Mouse (Mus musculus): ENCODE results near the gene Dnajb5.

The Dnajb5 gene

DNA sequence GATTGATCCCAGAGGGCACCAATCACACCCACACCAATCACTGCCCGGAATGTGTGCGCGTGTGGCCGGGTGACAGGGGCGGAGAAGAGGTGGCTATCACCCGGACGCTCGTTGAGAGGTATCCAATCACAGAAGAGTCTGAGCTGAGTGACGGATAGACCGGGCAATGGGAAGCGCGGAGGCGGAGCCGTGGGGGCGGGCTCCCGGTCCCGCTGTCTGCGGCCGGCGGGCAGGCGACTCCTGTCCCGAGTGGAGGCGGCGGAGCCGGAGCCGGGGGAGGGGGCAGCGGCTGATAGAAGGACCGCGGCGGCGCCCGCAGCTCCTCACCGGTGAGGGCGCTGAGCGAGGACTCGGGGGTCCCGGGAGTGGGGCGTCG lies at the start of gene Dnajb5:
Dnajb5 (plus strand) TSS at position 139 of the 376 bp plus-strand sequence.
- peak; percentile 95 for DNase-seq (ENCODE audit: low spot score)

GRCm38 (mm10) chr4:42900878-42901277 lies 48.7 kb upstream of the Dnajb5 start:
- DNase-seq (ENCODE audit: low spot score): no peak

DNA sequence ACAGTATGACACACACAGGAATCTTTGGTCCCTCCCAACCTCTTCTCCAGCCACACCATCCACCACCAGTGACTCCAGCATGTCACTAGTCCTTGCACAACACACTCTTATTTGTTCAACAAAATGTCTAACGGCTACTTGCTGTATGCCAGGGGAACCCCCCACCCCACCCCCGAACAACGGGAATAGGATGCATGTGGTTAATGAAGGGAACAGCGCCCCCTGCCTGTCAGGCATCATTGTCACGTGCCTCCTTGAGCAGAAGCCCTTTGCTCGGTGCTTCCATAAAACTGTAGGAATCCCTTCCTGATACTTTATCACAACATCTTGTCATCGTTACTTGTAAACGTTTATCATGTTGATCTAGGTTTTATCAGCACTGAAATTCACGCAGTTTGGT lies 47.4 kb upstream of the Dnajb5 start:
- no peak for DNase-seq (ENCODE audit: low spot score)

DNA sequence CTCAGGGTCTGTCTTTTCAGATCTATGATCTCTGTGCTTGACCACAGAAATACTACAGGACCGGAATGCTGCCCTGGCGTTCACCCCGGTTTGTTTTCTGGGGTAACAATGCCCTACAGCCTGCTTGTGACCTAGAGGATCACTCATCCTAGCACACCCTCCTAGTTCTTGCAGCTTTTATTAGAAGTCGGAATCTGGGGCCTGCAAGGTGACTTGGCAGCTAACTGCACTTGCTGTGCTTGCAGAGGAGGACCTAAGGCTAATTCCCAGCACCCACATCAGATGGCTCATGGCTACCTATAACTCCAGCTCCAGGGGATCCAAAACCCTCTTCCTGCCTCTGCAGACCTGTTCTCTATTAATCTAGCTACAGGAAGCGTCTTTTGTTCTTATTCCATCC lies 46.9 kb upstream of the Dnajb5 start:
- DNase-seq (ENCODE audit: low spot score): no peak

DNA sequence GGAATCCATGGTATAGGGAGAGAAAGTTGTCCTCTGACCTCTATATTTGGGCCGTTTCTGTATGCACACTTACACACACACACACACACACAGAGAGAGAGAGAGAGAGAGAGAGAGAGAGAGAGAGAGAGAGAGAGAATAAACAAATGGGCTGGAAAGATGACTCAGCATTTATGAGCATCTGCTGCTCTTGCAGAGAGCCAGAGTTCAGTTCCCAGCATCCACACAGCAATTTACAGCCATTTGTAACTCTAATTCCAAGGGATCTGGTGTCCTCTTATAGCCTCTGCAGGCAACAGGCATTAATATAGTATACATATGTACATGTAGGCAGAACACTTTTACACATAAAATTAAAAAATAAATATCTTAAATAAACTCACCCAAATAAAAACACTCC lies 45.7 kb upstream of the Dnajb5 start:
- DNase-seq (ENCODE audit: low spot score): no peak

DNA sequence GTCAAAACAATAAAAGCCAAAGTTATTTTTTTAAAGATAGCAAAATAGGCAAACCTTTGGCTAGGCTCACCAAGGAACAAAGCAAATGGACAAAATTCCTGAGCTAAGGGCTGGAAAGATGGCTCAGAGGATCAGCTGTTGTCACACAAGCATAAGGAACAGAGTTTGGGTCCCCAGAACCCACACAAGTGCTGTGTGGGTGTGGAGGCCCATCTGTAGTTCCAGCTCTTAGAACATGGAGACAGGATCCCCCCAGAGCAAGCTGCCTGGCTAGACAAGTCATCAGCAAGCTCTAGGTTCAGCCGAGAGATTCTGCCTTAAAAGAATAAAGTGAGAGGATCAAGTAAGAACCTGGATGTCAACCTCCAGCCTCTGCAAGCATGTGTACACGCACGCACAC lies 45.1 kb upstream of the Dnajb5 start:
- DNase-seq (ENCODE audit: low spot score): no peak

- no peak for DNase-seq (ENCODE audit: low spot score)
Measured at GRCm38 (mm10) chr4:42904966-42905365, 44.6 kb upstream of the Dnajb5 start.

GRCm38 (mm10) chr4:42913391-42913790 lies 36.2 kb upstream of the Dnajb5 start:
- DNase-seq (ENCODE audit: low spot score): no peak

DNA sequence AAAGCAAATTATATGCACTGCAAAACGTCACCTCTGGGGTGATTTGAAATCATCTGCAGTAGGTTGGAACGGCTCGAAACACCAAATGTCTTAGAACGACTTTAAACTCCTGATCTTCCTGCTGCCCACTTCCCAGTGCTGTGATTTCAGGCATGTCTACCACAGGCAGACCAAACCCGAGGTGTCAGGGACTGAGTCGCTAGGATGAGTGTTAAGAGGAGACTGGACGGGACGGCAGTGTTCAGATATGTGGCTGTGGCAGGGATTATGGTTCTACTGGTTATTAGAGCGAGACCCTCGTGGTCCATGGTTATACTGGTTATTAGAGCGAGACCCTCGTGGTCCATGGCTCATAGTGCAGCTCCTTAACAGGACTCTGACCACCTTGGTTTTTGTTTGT lies 34.3 kb upstream of the Dnajb5 start:
- DNase-seq (ENCODE audit: low spot score): no peak

- DNase-seq (ENCODE audit: low spot score): no peak
Measured at GRCm38 (mm10) chr4:42915966-42916365, 33.6 kb upstream of the Dnajb5 start.

- peak; percentile 46 for DNase-seq (ENCODE audit: low spot score)
Measured at GRCm38 (mm10) chr4:42916617-42917401, 32.8 kb upstream of the Dnajb5 start, which contains the start of gene Phf24. Gene Phf24, plus strand, starts transcription at chr4:42916660.

DNA sequence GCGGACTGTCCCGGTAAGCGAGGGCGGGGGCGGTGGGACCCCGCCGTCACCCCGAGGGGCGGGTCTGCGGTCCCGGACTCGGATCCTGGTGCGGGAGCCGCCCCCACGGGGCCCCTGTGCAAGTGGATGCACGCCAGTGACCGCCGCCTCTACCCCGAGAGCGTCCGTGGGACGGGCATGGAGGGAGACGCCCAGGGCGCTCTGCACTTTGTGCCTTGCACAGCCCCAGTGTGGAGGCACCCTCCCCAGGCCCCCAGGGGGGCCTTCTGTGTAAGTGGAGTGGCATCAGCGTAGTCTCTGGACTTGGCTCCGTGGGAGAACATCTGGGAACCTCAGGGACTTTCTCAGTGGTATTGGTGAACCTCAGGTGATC lies 32.2 kb upstream of the Dnajb5 start:
- peak; percentile 16 for DNase-seq (ENCODE audit: low spot score)

GRCm38 (mm10) chr4:42920726-42921125 lies 28.9 kb upstream of the Dnajb5 start:
- DNase-seq (ENCODE audit: low spot score): no peak

DNA sequence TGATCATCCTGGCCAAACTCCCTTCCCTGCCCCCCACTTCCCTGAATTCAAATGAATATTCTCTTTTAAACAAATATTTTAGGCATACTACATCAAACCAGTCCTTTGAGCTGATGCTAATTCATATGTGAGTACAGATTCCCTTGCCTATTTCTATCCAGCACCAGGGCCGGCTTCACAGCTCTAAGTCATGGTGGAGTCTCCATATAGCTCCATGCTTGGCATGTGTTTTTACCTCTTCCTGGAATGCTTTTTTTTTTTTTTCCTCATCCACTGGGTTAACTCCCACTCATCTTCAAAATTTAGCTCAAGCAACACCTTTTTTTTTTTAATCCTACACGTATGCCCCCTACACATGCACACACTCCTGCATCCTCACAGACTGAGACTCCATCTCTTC lies 28.1 kb upstream of the Dnajb5 start:
- DNase-seq (ENCODE audit: low spot score): no peak

DNA sequence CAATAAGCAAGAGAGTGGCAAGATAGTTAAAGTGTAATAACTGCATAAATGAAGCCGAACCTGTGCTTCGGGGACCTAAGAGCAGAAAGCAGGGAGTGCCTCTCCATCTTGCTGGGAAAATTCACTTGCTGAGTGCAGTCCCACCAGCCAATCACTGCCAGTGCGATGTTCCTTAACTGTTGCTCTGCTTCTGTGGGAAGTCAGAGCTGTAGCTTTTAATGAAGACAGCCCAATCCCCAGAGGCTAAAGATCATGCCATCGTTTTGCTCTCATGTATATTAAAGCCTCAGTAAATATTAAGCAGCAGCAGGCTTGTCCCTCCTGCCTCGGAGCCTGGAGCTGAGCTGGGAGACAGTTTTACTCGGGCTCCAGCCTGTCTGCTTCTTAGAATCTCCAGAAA lies 27.6 kb upstream of the Dnajb5 start:
- DNase-seq (ENCODE audit: low spot score): no peak

DNA sequence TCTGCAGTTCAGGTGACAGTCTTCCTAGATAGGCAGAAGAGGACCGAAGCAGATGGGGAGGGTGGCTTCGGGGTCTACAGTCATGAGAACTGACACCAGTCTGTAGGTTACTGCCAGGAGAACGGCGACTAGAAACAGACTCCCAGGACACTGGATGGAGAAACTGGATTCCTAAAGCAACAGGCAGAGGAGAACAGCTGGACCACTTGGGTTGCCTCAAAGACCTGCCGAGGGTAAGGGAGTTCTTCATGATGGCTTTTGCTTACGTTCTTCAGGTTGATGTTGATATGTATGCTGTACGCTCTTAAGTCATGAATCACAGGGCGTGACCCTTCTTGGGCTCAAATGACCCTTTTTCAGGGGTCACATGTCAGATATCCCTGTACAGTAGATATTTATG lies 27.2 kb upstream of the Dnajb5 start:
- DNase-seq (ENCODE audit: low spot score): no peak

DNA sequence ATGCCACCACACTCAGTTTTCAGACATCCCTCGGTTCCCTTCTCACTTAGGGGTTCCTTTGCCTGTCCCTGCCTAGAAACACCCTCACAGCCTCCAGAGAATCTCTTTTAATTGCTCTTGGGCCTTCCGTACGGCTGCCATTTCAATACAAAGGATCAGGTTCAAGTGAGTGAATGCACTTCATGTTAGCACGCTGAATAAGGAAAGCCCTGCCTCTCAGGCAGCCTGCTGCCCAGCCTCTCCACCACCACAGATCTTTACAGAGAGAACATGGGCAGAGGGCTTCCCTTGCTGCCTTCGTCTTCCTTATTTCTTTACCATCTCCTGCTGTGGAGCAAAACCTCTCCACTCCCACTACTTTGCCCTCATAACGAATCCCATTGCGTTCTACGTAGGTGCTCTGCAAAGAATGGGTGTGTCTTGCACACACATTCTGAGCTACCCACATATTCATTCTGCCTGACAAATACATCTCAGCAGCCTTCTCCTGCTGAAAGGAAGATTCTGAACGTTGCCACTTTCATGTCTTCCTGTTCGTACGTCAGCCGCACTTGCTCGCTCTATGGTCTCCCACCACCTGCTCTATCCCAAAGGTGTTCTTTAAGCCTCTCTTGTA lies 25.4 kb upstream of the Dnajb5 start:
- no peak for DNase-seq (ENCODE audit: low spot score)

- DNase-seq (ENCODE audit: low spot score): no peak
Measured at GRCm38 (mm10) chr4:42928209-42928608, 21.4 kb upstream of the Dnajb5 start.

- DNase-seq (ENCODE audit: low spot score): no peak
Measured at GRCm38 (mm10) chr4:42928952-42929351, 20.7 kb upstream of the Dnajb5 start.

DNA sequence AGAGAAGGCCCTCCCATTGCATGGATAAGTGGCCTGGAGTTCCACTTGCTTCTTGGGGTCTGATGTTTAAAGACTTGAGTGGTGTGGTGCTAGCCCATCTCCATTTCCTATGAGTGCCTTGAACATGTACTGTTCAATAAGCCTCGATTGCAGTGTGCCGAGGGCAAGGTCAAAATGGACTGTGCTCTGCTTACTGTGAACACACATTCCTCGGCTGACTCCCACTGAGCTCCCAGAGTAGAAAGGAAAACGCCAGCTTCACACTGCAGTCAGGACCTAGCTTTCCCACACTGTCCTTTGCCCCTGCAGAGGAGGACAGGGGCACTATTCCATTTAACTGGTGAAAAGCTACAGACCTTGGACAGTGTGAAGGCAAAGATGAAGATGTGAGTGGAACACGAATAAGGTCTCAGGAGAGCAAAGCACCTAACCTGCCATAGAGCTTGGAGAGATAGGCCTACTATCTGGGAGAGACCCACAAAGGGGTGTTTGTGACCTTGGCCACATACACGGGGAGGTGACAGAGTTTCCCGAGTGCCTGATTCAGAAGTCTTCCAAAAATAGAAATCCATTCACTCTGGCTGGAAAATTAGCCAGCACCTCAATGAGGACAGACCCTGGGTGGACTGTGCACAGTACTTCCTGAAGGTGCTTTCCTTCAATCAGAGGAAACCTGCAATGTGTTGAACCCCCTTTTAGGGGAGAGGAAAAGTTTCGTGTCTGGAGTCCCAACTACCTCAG lies 17.2 kb upstream of the Dnajb5 start:
- no peak for DNase-seq (ENCODE audit: low spot score)

- peak; percentile 57 for DNase-seq (ENCODE audit: low spot score)
Measured at GRCm38 (mm10) chr4:42933630-42934029, 16.0 kb upstream of the Dnajb5 start.

GRCm38 (mm10) chr4:42941396-42941795 lies 8.2 kb upstream of the Dnajb5 start:
- no peak for DNase-seq (ENCODE audit: low spot score)

DNA sequence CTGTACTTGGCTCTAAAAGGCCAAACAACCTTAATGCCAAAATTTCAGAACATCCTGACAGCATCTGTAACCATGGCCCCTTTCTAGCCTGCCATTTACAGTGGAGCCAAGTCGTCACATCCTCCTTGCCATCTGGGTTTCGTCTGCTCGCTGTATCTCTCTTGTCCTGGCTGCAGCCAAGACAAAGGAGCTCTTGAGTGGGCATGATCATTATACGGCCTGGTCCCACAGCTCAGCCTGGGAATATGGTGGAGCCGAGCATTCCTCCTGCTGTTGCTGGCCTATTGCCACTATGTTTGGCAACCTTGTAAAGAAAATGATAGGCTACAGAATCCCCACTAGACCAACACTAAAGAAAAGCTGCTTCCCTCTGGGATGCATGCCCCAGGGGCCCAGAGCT lies 6.3 kb upstream of the Dnajb5 start:
- no peak for DNase-seq (ENCODE audit: low spot score)
